Mouse (Mus musculus) monocyte, adult 2 months (primary cell): ENCODE results near the gene 1700024G13Rik.

Source experiments
- DNase-seq, 2 experiments: peaks; one replicate each; pipeline ENCODE4 v3.0.0; 2022; ENCODE audit warnings: low spot score in 2 of 2, low read depth in 1 of 2

Gene 1700024G13Rik

GRCm38 (mm10) chr14:32332515-32333445 lies 55.4 kb downstream of the 1700024G13Rik start:
- DNase-seq = no peak

GRCm38 (mm10) chr14:32327366-32327765 lies 60.8 kb downstream of the 1700024G13Rik start:
- DNase-seq = no peak
